Mouse (Mus musculus) limb, embryonic 10.5 days (tissue): ENCODE measurements at regions not wholly inside any gene's neighbourhood (a gene's known extent, or its start where the extent isn't known, plus 50 kb on each side); places are given as distances from the start of the nearest gene placed in this dataset.

Source experiments
- DNase-seq: peaks from one replicate; pipeline ENCODE4 v3.0.0-alpha.2; 2017; ENCODE audit warnings: low spot score
- H3K27ac ChIP-seq: fragments of 300-500 bp; sonication (generic); 2 replicates; pipeline ENCODE4 v1.5.1; 2016; ENCODE audit warnings: mild to moderate bottlenecking
- H3K27me3 ChIP-seq: fragments of 300-500 bp; sonication (generic); 2 replicates; pipeline ENCODE4 v1.6.1; 2016; ENCODE audit warnings: low read depth, mild to moderate bottlenecking; ENCODE audit not compliant: poor library complexity, severe bottlenecking
- H3K36me3 ChIP-seq: fragments of 300-500 bp; sonication (generic); 2 replicates; pipeline ENCODE4 v1.6.1; 2016; ENCODE audit warnings: mild to moderate bottlenecking, moderate library complexity
- H3K4me1 ChIP-seq: fragments of 300-500 bp; sonication (generic); 2 replicates; pipeline ENCODE4 v1.6.1; 2016
- H3K4me3 ChIP-seq: fragments of 300-500 bp; sonication (generic); 2 replicates; pipeline ENCODE4 v1.5.1; 2016; ENCODE audit warnings: mild to moderate bottlenecking, moderate library complexity
- H3K9me3 ChIP-seq: fragments of 300-500 bp; sonication (generic); replicated peaks from 2 replicates; pipeline ENCODE4 v1.6.1; 2016; ENCODE audit warnings: mild to moderate bottlenecking
- WGBS: fragments of 180-500 bp; shearing (Covaris S2); methylation state at CpG from one replicate; pipeline ENCODE4 v1.1.7; 2016; 5-methylcytosine and 5-hydroxymethylcytosine counted together

DNA sequence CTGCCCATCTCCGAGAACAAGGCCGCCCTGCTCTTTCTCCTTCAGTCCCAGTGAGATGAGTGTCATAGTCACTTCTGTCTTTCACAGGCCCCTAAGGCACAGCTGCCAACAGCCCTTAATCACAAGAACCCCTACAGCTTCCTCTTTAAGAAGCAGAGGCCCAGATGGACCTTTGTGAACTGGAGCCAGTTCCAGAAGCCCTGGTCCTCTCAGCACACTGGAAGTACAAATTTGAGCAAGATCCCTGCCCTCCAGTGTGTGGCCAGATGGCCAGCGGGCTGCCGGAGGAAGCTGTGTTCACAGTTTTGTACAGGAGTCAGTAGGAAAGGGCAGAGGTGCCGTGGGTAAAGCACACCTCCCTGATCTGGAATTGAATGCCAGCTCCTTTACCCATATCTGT is 389.6 kb downstream of the Rps24 start:
- Histone ChIP-seq H3K9me3 (no peaks in the 10 kb centered on the region), H3K4me3 (no peak overlapping the region), H3K27ac (peak overlapping the region; percentile 27), H3K4me1 (peaks cover 21% of the 10 kb centered on the region), H3K27me3 (no peaks in the 10 kb centered on the region), H3K36me3 (no peaks in the 10 kb centered on the region)
- WGBS = 90% methylated on average over 5 of the region's 5 CpGs
- no peak for DNase-seq

DNA sequence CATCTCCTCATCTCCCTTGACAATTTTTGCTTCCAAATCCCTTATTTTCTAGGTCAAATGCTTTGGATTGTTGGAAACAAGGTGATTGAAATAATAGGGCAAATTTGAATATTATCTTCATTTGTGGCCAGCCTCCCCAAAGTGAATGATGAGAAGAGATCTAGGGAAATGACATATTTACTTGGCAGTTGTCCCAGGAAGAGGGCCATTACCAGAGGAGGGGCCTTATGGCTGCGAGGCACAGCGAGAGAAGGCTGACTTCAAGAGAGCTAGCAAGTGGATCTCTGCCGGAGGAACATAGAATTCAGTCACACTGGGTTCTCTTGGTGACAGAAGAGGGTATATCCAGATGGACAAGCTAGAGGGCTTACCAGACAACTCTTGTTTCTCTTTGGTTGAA is 390.9 kb downstream of the Rps24 start:
- 87% methylated on average over 3 of the region's 3 CpGs for WGBS
- Histone ChIP-seq H3K9me3 (no peaks in the 10 kb centered on the region), H3K36me3 (no peaks in the 10 kb centered on the region), H3K4me1 (peaks cover 20% of the 10 kb centered on the region), H3K27ac (no peak overlapping the region), H3K4me3 (no peak overlapping the region), H3K27me3 (no peaks in the 10 kb centered on the region)
- no peak for DNase-seq

DNA sequence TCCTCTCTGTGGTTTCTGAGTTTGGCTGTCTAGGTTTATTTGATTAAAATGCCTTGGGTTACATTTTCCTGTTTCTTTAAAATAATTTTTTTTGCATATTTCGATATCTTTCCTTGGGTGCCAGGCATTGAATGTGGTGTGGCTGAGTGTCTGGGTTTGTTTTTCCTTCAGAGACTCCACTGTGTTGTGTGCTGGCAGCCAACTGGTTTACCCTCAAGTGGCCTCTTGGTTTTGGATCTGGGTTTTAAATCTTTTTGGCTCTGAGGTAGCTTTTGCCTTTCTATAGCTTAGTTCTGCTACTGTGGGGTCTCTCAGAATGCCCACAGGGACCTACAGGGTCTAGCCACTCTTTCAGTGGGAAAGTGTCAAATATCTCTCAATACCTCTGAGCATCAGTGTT is 399.2 kb downstream of the Rps24 start:
- H3K9me3 ChIP-seq = no peaks in the 10 kb centered on the region
- no peaks in the 10 kb centered on the region for H3K27me3 ChIP-seq
- H3K4me1 ChIP-seq = peaks cover 10% of the 10 kb centered on the region
- no peak for DNase-seq
- H3K36me3 ChIP-seq = no peaks in the 10 kb centered on the region
- no peak overlapping the region for H3K4me3 ChIP-seq
- no peak overlapping the region for H3K27ac ChIP-seq
- WGBS = 86% methylated on average over 1 of the region's 1 CpGs

DNA sequence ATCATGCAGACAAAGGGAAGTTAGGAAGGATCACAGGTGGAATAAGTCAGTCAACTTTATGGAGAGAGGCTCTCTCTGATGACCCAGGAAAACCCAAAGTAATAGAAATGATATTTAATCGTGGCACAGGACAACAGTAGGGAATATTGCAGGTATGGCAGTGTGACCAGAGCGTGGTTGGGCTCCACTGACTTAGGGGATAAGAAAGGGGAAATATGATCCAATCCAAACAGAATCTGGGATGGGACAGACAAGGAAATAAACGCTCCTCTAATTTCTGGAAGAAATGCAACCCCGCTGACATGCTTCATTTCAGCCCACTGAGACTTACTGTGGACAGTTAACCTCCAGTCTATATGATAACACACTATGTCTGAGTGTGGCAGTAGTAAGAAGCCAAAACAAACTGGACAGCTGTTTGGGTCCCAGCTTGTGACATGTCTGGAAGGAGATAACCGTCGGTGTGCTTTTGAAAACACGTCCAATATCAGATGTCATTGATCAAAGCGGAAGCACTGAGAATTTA is 400.0 kb downstream of the Rps24 start:
- no peak for DNase-seq
- no peak overlapping the region for H3K27ac ChIP-seq
- H3K4me3 ChIP-seq = no peak overlapping the region
- peaks cover 10% of the 10 kb centered on the region for H3K4me1 ChIP-seq
- H3K9me3 ChIP-seq = no peaks in the 10 kb centered on the region
- 84% methylated on average over 8 of the region's 8 CpGs for WGBS
- no peaks in the 10 kb centered on the region for H3K27me3 ChIP-seq
- no peaks in the 10 kb centered on the region for H3K36me3 ChIP-seq

DNA sequence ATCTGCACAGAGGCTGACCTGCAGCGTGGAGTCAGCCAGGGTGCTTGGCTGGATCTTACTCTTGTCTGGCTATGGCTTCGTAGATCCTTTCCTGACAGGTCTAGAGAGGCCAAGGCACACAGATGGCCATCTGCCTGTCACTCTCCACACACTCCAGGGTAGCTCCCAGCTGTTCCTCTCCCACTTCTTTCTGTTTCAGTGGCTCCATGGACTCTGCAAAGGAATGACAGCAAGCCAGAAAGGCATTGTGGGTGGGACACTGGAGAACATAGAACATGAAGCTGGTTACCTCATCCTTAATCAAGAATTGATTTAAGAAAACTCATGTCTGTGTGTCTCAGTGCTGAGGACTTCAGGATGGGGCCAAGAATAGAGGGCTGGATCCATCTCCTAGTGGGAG is 403.9 kb downstream of the Rps24 start:
- H3K4me3 ChIP-seq = no peak overlapping the region
- H3K27me3 ChIP-seq = no peaks in the 10 kb centered on the region
- H3K4me1 ChIP-seq = peaks cover 10% of the 10 kb centered on the region
- no peaks in the 10 kb centered on the region for H3K36me3 ChIP-seq
- H3K27ac ChIP-seq = no peak overlapping the region
- H3K9me3 ChIP-seq = no peaks in the 10 kb centered on the region
- no peak for DNase-seq
- WGBS = 77% methylated on average over 2 of the region's 2 CpGs

DNA sequence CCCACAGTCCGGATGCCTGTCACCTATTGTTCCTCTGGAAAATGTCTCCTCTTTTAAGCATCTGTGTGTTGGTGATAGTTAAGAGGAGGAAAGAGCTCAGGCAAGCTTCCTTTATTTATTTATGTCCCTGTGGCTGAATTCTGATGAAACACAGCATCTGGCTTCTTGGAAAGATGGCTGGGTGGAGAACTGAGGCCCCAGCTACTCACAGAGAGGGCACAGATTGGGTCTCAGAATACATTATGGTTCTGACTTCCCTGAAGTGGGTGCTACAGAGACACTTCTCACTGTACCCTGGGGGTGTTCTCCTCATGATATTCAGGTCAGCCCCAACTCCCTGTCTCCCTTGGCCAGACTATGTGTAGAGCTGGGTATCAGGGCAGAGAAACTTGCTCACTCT is 408.3 kb downstream of the Rps24 start:
- Histone ChIP-seq H3K4me3 (no peak overlapping the region), H3K36me3 (no peaks in the 10 kb centered on the region), H3K9me3 (no peaks in the 10 kb centered on the region), H3K4me1 (peaks cover 11% of the 10 kb centered on the region), H3K27me3 (no peaks in the 10 kb centered on the region), H3K27ac (peak overlapping the region; percentile 53; the same call in 1 of the 2 replicates)
- WGBS = 67% methylated on average over 1 of the region's 1 CpGs
- DNase-seq = no peak

DNA sequence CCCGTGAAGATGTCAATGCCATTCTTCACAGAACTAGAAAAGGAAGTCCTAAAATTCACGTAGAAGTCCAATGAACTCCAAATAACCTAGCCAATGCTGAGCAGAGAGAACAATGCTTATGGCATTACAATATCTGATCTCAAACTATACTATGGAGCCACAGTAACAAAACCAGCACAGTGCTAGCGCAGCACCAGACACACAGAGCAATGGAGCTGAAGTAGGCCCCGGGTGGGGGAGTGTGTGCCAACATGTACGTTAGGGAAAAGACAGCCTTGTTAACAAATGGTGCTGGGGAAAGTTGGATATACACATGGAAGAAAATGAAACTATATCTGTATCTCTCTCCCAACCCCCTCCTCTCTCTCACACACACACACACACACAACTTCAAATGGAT is 409.8 kb downstream of the Rps24 start:
- Histone ChIP-seq H3K27me3 (no peaks in the 10 kb centered on the region), H3K4me1 (peaks cover 21% of the 10 kb centered on the region), H3K9me3 (no peaks in the 10 kb centered on the region), H3K27ac (no peak overlapping the region), H3K36me3 (no peaks in the 10 kb centered on the region), H3K4me3 (no peak overlapping the region)
- 92% methylated on average over 5 of the region's 5 CpGs for WGBS
- no peak for DNase-seq

DNA sequence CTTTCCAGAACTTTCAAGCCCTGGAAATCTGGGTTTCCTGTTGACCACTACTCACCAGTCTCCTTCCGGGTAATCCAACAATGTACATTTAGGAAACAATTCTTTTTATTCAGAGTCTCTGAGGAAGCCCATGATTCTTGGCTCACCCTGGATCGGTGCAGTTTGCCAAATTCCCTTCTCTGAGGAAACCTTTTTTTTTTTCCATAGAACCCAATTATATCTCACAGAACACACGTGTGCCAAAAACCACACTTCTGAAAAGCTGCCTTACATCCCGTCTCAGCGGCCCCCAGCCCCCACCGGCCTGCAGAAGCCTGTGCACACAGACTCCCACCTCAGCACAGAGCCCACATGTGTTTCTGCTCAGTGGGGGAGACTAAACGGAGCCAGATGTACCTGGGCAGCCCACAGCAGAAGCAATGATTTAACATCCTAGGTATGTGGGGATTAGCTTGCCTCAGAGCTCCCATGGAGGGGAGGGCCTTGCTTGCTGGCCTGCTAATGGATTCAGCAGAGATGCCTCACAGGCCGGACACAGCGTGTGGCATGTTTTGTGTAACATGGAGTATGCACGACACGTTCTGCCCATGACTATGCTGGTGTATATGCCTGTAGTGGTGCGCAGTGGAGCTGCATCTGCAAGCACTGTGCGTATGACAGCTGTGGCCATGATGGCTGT is 413.7 kb downstream of the Rps24 start:
- Histone ChIP-seq H3K36me3 (no peaks in the 10 kb centered on the region), H3K27ac (peak overlapping the region; percentile 90), H3K4me1 (peaks cover 52% of the 10 kb centered on the region), H3K9me3 (no peaks in the 10 kb centered on the region), H3K27me3 (no peaks in the 10 kb centered on the region), H3K4me3 (no peak overlapping the region)
- DNase-seq = peak; percentile 88
- WGBS = 41% methylated on average over 13 of the region's 13 CpGs

DNA sequence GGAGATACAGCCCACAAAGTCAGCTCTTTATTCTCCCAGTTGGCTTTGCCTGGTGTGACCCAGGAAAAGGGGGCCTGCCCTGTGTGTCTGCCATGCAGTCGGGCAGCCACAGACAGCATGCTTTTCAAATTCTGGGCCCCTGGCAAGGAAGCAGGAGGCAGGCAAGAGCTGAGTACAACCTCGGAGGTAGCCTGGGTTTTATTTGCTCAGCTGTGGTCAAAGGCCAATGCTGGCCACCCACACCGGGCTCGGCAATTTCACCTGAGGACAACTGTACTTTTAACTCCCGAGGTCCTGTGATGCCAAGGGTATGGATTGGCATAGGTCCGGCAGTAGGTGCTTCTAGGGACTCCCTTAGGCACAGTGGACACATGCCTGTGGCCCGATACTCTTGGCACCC is 414.8 kb downstream of the Rps24 start:
- Histone ChIP-seq H3K36me3 (no peaks in the 10 kb centered on the region), H3K4me1 (peaks cover 58% of the 10 kb centered on the region), H3K27ac (peak overlapping the region; percentile 90), H3K27me3 (no peaks in the 10 kb centered on the region), H3K4me3 (no peak overlapping the region), H3K9me3 (no peaks in the 10 kb centered on the region)
- 57% methylated on average over 7 of the region's 7 CpGs for WGBS
- DNase-seq = no peak

DNA sequence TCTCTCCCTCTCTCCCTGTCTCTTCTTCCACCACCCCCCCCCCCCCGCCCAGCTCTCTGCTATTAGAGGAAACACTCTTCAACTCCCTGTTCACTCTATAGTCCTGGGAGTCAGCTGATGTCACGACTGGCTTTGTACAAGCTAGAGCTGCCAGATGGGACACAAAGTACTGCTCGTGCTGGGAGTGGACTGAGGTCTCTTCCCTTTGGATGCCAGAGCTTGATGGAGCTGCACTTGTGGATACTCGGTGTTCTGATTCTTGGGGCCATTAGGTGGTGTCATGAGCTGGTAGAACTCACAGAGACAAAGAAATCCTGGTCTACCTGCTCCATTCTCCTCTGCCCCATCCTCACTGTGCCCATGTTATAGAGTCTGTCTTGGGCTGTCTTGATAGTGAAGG is 415.9 kb downstream of the Rps24 start:
- no peak for DNase-seq
- Histone ChIP-seq H3K36me3 (no peaks in the 10 kb centered on the region), H3K4me1 (peaks cover 69% of the 10 kb centered on the region), H3K27ac (peak overlapping the region; percentile 76), H3K27me3 (no peaks in the 10 kb centered on the region), H3K9me3 (no peaks in the 10 kb centered on the region), H3K4me3 (no peak overlapping the region)
- WGBS = 32% methylated on average over 3 of the region's 4 CpGs

DNA sequence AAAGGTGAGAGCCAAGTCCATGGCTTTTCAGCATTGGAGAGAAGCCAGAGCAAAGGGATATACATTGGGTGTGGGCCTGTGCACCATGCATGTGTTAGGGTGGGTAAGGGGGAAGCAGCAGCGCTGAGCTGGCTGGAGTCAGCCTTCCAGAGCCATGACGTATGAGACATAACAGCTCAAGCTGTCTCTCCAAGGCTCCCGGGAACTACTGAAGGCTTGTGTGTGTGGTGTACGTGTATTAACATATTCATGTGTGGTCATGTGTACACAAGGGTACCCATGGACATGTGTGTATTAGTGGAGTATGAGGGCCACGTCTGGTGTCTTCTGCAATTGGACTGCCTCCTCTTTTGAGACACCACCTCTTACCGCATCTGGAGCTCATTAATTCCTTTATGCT is 417.8 kb downstream of the Rps24 start:
- WGBS = 79% methylated on average over 6 of the region's 6 CpGs
- Histone ChIP-seq H3K27ac (peak overlapping the region; percentile 32; the same call in 1 of the 2 replicates), H3K9me3 (no peaks in the 10 kb centered on the region), H3K36me3 (no peaks in the 10 kb centered on the region), H3K4me3 (no peak overlapping the region), H3K27me3 (no peaks in the 10 kb centered on the region), H3K4me1 (peaks cover 77% of the 10 kb centered on the region)
- no peak for DNase-seq

DNA sequence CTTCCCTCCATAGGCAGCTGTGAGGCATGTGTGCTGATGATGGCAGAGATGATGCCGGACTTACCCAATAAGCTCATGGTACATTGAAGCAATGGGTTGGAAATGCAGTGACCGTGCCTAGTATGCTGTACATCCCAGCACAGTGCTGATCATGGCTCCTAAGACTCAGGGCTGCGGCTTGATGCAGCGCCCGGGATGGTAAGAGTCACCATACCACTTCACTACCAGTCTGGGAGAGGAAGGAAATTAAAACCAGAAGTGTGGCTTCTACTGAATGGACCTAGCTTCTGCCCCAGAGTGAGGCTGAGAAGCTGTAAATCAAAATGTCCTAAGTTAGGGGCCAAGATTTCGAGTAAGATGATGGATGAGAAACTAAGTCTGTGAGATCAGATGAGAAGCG is 420.0 kb downstream of the Rps24 start:
- H3K27me3 ChIP-seq = no peaks in the 10 kb centered on the region
- H3K4me1 ChIP-seq = peaks cover 66% of the 10 kb centered on the region
- 45% methylated on average over 7 of the region's 7 CpGs for WGBS
- no peaks in the 10 kb centered on the region for H3K9me3 ChIP-seq
- DNase-seq = no peak
- H3K4me3 ChIP-seq = no peak overlapping the region
- peak overlapping the region; percentile 74 for H3K27ac ChIP-seq
- H3K36me3 ChIP-seq = no peaks in the 10 kb centered on the region

DNA sequence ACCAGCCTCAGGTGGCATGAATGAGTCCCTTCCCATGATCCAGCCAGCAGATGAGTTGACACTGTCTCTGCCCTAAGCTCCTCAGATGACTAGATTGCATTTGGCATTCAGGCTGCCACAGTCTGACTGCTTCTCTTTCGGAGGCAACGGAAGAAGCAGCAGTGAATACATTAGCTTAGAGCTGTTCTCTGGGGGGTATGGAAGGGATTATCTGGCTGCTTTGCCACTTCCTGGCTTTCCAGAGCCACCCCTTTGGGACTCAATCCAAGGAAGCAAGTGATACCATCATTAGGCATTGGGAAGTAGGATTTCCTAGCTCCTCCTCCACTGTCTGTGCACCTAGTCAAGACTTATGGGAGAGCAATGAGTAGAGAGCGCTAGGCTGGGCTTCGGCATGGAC is 421.5 kb downstream of the Rps24 start:
- H3K9me3 ChIP-seq = no peaks in the 10 kb centered on the region
- H3K27ac ChIP-seq = peak overlapping the region; percentile 74; the same call in 1 of the 2 replicates
- WGBS = 89% methylated on average over 4 of the region's 4 CpGs
- H3K36me3 ChIP-seq = no peaks in the 10 kb centered on the region
- peaks cover 55% of the 10 kb centered on the region for H3K4me1 ChIP-seq
- H3K27me3 ChIP-seq = no peaks in the 10 kb centered on the region
- DNase-seq = no peak
- no peak overlapping the region for H3K4me3 ChIP-seq

DNA sequence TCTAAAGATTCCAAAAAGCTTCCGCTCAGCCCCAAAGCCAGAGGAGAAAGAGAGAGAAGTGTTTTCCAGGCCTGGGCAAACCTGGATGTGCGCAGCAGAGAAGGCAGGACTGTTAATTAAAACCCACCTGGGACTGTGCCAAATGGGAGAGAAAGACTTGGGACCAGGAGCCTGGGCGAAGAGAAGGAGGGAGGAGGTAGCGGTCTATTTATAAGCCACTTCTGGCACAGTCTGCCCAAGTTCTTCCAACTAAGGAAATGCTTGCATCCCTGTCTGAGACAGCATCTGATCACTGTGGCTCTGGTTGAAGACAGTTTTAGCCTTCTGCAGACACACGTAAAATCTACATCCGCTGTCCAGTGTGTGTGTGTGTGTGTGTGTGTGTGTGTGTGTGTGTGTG is 424.7 kb downstream of the Rps24 start:
- H3K4me1 ChIP-seq = peaks cover 37% of the 10 kb centered on the region
- H3K36me3 ChIP-seq = no peaks in the 10 kb centered on the region
- H3K9me3 ChIP-seq = no peaks in the 10 kb centered on the region
- H3K4me3 ChIP-seq = no peak overlapping the region
- DNase-seq = no peak
- 89% methylated on average over 6 of the region's 6 CpGs for WGBS
- H3K27me3 ChIP-seq = no peaks in the 10 kb centered on the region
- peak overlapping the region; percentile 33; the same call in 1 of the 2 replicates for H3K27ac ChIP-seq
